Mouse (Mus musculus): ENCODE results near the gene Vps37c.

GRCm38 (mm10) chr19:10758708-10759107 is 70.2 kb downstream of the Vps37c start:
- TF ChIP-seq CTCF (IDR thresholded peaks at IDR 0.05; ENCODE audit: borderline replicate concordance, insufficient read depth, low read length) (no peak), POLR2A (IDR thresholded peaks at IDR 0.05; ENCODE audit: low read depth, low read length) (no peak)

Measured in embryonic fibroblast, embryonic 13.5 days (primary cell).